Mouse (Mus musculus): Measurements from ENCODE around the gene Nfatc2ip.
"Not testable (repeated sequence)": the region's sequence is repeated elsewhere in the genome, so short reads cannot be mapped to it uniquely, and the experiment has no call there.

Gene Nfatc2ip

DNA sequence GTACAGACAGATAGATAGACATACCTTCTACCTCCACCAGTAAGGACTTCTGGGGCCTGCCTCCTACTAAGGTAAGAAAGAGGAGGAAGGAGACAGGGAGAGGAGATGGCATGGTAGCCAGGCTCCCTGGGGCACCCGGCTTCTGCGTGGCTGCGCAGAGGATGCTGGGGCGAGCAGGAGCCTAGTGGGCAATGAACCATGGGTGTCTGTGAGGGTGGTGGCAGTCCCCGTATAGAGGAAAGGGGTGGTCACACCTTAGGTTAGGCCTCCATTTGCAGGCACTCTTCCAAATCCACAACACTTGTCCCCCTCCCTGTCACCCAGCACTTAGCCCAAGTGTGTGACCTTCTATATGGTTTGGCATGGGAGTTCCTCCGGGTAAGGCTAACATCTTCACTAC is 18.2 kb upstream of the Nfatc2ip start, which contains the start of gene Cd19:
Gene Cd19, minus strand, starts transcription at position 165 of the 400 bp plus-strand sequence.
- CTCF ChIA-PET = interaction anchor here (1.5 kb wide), 1 partner anchor 22 kb away, joined by 3 read pairs; no protein-coding TSS in a partner anchor

GRCm38 (mm10) chr7:126411061-126411460 is 14.5 kb upstream of the Nfatc2ip start:
- CTCF ChIA-PET = no interaction called here

DNA sequence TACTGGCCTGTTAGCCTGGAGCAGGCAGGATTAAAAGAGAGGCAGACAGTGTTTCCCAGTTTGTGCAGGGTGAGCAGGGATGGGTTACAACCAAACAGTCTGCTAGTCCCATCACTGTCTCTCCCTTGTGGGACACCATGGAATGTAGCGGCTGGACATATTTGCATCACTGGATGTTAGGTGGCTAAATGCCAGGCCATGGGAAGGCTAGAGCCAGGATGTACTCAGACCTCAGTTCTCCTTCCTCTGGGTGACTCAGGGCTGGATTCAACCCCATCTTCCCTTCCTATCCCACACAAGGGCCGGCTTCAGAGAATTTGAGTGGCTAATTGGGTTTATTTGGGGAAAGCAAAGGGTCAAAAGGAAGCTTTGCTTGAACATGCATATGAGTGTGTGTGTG is 12.1 kb upstream of the Nfatc2ip start:
- CTCF ChIA-PET = no interaction called here

GRCm38 (mm10) chr7:126402518-126402917 is 6.0 kb upstream of the Nfatc2ip start:
- CTCF ChIA-PET = not testable (repeated sequence)

DNA sequence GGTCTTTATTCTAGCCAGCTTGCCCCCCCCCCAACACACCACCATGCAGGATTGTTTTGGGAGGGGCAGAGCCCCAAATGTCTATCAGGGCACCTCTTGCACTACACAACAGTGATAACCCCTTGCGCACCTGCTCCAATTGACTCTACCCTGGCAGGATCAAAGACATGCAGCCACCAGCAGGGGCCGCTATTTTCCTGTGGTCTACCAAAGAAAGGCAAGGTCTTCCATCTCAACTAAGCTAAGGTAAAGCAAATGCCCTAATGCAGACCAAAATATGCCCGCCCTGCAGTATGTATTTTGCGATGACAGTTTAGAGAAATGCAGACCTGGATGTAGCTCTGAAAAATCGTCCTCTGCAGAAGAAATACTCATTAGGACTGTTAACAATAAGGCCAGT is 3.0 kb upstream of the Nfatc2ip start:
- CTCF ChIA-PET = interaction anchor here (0.9 to 1.4 kb wide), 3 partner anchors 36 to 83 kb away, joined by 3 to 4 read pairs (median 3); no protein-coding TSS in a partner anchor

DNA sequence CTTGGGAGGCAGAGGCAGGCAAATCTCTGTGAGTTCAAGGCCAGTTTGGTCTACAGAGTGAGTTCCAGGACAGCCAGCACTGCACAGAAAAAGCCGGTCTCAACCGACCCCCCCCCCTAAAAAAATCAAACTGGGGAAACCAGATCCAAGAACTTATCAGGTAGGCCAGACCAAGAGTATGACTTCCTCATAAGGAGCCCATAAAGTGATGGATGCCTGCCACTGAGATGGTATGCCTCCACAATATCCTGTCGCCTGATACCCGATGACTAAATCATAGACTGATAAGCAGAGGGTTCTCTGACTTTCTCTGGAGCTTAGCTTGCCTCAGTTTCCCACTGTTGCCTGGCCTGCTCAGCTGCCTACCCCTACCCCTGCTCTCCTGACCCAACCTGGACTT is 1.3 kb upstream of the Nfatc2ip start:
- CTCF ChIA-PET = interaction anchor here (0.7 to 1.4 kb wide), 2 partner anchors 24 to 85 kb away, joined by 4 read pairs; no protein-coding TSS in a partner anchor

DNA sequence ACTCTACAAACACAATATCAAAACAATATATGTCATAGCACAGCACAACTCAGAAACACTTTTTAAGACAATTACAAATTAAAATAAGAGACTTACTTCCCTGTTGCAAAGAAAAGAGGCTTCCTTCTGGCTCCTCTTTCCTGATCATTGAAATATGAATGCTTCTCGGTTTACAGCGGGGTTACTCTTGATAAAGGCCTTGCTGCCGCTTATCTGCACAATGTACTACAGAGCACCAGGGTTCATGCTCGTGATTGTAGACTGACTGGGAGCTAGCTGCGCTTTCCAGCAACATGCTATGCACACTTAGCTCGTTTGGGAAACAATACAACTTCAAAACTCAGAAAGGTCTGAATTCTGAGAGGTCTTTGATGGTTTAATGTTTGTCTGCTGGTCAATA is 684 bp upstream of the Nfatc2ip start:
- CTCF ChIA-PET = no interaction called here

GRCm38 (mm10) chr7:126392086-126392884 is 4.3 kb downstream of the Nfatc2ip start:
- CTCF ChIA-PET = interaction anchor here (0.6 kb wide), 1 partner anchor 59 kb away, joined by 3 read pairs; no protein-coding TSS in a partner anchor

- CTCF ChIA-PET = interaction anchor here (0.7 kb wide), 1 partner anchor 139 kb away, joined by 12 read pairs; no protein-coding TSS in a partner anchor
Measured at GRCm38 (mm10) chr7:126388185-126388584, 8.4 kb downstream of the Nfatc2ip start.

- CTCF ChIA-PET = interaction anchor here (0.6 kb wide), 1 partner anchor 597 kb away, joined by 8 read pairs; no protein-coding TSS in a partner anchor
Measured at GRCm38 (mm10) chr7:126383565-126383964, 13.0 kb downstream of the Nfatc2ip start.

- CTCF ChIA-PET = interaction anchor here (1.4 kb wide), 1 partner anchor 53 kb away, joined by 6 read pairs; no protein-coding TSS in a partner anchor
Measured at GRCm38 (mm10) chr7:126377278-126378158, 19.0 kb downstream of the Nfatc2ip start, which contains the start of gene Spns1. Gene Spns1, minus strand, starts transcription at chr7:126377450.

DNA sequence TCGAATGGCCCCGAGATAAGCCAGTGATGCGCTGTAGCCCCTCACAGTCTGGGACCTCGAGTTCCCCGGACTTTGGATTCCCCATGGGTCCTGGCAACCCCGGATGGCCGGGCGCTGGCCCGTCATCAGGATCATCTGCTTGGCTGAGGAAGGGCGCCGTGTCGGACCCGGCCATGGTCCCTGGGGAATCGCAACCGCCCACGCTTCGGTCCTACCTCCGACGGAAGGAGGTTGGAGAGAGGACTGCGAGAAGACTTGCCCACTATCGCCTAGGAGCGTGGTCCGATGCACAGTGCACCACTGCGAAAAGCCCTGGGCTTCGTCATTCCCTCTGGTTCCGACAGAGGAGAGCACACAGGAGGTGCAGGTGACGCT is 19.6 kb downstream of the Nfatc2ip start:
- CTCF ChIA-PET = interaction anchor here (1.4 kb wide), 1 partner anchor 53 kb away, joined by 6 read pairs; no protein-coding TSS in a partner anchor

GRCm38 (mm10) chr7:126375012-126375411 is 21.5 kb downstream of the Nfatc2ip start:
- CTCF ChIA-PET = interaction anchor here (0.5 kb wide), 1 partner anchor 10 kb away, joined by 4 read pairs; no protein-coding TSS in a partner anchor

- CTCF ChIA-PET = no interaction called here
Measured at GRCm38 (mm10) chr7:126374526-126374925, 22.0 kb downstream of the Nfatc2ip start.

DNA sequence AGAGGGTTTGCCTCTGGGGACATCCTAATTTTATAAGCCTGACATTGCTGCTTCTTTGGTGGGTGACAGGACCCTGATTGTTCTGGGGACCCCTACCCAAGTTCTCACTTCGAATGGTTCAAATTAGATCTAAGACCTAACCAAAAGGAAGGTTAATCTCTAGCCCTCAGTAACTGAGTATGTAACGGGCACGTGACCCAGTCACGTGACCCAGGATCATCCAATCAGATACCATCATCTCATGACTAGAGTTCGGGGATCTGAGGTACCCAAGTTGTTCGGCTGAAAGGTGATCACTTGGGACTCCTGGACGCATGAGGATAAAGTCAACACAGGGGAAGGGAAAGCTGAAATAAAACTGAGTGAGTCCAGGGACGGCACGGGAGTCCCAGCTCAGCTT is 23.5 kb downstream of the Nfatc2ip start:
- CTCF ChIA-PET = interaction anchor here (0.6 kb wide), 1 partner anchor 287 kb away, joined by 8 read pairs; no protein-coding TSS in a partner anchor

DNA sequence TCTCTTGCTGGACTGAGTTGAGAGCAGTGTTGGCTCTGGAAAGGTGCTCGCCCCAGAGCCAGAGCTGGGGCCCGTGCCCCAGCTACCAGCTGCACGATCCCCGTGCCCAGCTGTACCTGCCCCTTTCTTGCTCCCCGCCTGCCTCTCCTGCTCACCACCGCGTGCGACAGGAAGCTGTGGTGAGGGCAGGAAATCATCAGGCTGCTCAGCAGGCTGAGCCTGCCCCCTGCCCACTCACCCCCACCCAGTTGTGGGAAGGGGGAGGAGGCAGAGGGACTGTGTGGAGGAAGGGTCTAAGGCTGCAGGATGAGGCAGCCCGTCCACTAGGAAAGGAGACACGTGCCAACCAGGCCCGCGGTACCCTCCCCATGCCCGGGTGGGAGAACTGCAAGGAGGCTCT is 27.1 kb downstream of the Nfatc2ip start, which contains the start of gene Lat:
Gene Lat, minus strand, starts transcription at position 178 of the 400 bp plus-strand sequence.
- CTCF ChIA-PET = no interaction called here

GRCm38 (mm10) chr7:126368367-126368766 is 28.2 kb downstream of the Nfatc2ip start:
- CTCF ChIA-PET = no interaction called here

- CTCF ChIA-PET = no interaction called here
Measured at GRCm38 (mm10) chr7:126367636-126368035, 28.9 kb downstream of the Nfatc2ip start.

DNA sequence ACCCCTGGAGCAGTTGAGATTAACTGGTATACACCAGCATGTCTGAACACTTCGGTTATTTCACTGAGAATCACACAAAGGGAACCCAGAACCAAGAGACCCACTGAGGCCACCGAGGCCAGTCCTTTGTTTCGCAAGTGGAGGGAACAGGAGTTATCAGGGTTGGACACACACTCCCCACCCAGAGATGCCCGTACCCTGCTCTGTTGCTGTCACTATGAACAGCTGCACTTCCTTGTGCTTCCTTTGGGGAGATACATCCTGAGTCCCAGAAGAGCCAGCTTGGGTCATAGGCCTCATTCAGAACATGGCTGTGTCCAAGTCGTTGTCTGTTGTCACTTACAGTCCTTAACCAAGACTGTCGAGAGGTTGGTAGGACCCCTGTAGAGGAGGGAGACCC is 33.5 kb downstream of the Nfatc2ip start:
- CTCF ChIA-PET = no interaction called here

- CTCF ChIA-PET = interaction anchor here (1.1 kb wide), 1 partner anchor 11 kb away, joined by 3 read pairs; no protein-coding TSS in a partner anchor
Measured at GRCm38 (mm10) chr7:126359049-126359448, 37.5 kb downstream of the Nfatc2ip start.

GRCm38 (mm10) chr7:126358413-126358812 is 38.1 kb downstream of the Nfatc2ip start:
- CTCF ChIA-PET = interaction anchor here (0.7 kb wide), 1 partner anchor 116 kb away, joined by 4 read pairs; no protein-coding TSS in a partner anchor

All from spleen, embryonic (tissue).